Mouse (Mus musculus): ENCODE measurements at regions not wholly inside any gene's neighbourhood (a gene's known extent, or its start where the extent isn't known, plus 50 kb on each side); places are given as distances from the start of the nearest gene placed in this dataset.

- Histone ChIP-seq H3K27me3 (ENCODE audit: control insufficient read depth, insufficient read depth, low read length) (no peaks in the 10 kb centered on the region), H3K4me2 (replicated peaks; ENCODE audit: low read depth, low read length) (no peak overlapping the region), H3K9ac (replicated peaks; ENCODE audit: low read depth, low read length) (no peak overlapping the region), H3K36me3 (ENCODE audit: control insufficient read depth, insufficient read depth, low read length) (no peaks in the 10 kb centered on the region), H3K4me3 (ENCODE audit: low read depth, low read length) (no peak overlapping the region), H3K27ac (ENCODE audit: low read length) (no peak overlapping the region), H3K9me3 (ENCODE audit: control insufficient read depth, low read depth, low read length) (no peaks in the 10 kb centered on the region), H3K4me1 (ENCODE audit: control insufficient read depth, insufficient read depth, low read length) (no peaks in the 10 kb centered on the region)
- no peak for ATAC-seq (ENCODE audit: insufficient number of reproducible peaks, insufficient read depth, low FRiP score, low read depth)
- 69% methylated on average over 8 of the region's 8 CpGs for WGBS
These were observed 194.5 kb upstream of the Tox3 start for GRCm38 (mm10) chr8:90542619-90543018.

GRCm38 (mm10) chr8:90536196-90536640 is 188.1 kb upstream of the Tox3 start:
- no peaks in the 10 kb centered on the region for H3K4me1 ChIP-seq (ENCODE audit: control insufficient read depth, insufficient read depth, low read length)
- H3K9me3 ChIP-seq (ENCODE audit: control insufficient read depth, low read depth, low read length), result no peaks in the 10 kb centered on the region
- H3K27ac ChIP-seq (ENCODE audit: low read length), result no peak overlapping the region
- H3K4me2 ChIP-seq (replicated peaks; ENCODE audit: low read depth, low read length), result no peak overlapping the region
- H3K36me3 ChIP-seq (ENCODE audit: control insufficient read depth, insufficient read depth, low read length), result no peaks in the 10 kb centered on the region
- no peaks in the 10 kb centered on the region for H3K27me3 ChIP-seq (ENCODE audit: control insufficient read depth, insufficient read depth, low read length)
- no peak overlapping the region for H3K9ac ChIP-seq (replicated peaks; ENCODE audit: low read depth, low read length)
- 87% methylated on average over 4 of the region's 4 CpGs for WGBS
- ATAC-seq (ENCODE audit: insufficient number of reproducible peaks, insufficient read depth, low FRiP score, low read depth), result no peak
- H3K4me3 ChIP-seq (ENCODE audit: low read depth, low read length), result no peak overlapping the region

- Histone ChIP-seq H3K9me3 (ENCODE audit: control insufficient read depth, low read depth, low read length) (no peaks in the 10 kb centered on the region), H3K27me3 (ENCODE audit: control insufficient read depth, insufficient read depth, low read length) (no peaks in the 10 kb centered on the region), H3K27ac (ENCODE audit: low read length) (no peak overlapping the region), H3K4me1 (ENCODE audit: control insufficient read depth, insufficient read depth, low read length) (no peaks in the 10 kb centered on the region), H3K9ac (replicated peaks; ENCODE audit: low read depth, low read length) (no peak overlapping the region), H3K4me2 (replicated peaks; ENCODE audit: low read depth, low read length) (no peak overlapping the region), H3K36me3 (ENCODE audit: control insufficient read depth, insufficient read depth, low read length) (no peaks in the 10 kb centered on the region), H3K4me3 (ENCODE audit: low read depth, low read length) (no peak overlapping the region)
- ATAC-seq (ENCODE audit: insufficient number of reproducible peaks, insufficient read depth, low FRiP score, low read depth), result no peak
- 66% methylated on average over 8 of the region's 8 CpGs for WGBS
These were observed 187.5 kb upstream of the Tox3 start for GRCm38 (mm10) chr8:90535515-90536156.

- Histone ChIP-seq H3K9me3 (ENCODE audit: control insufficient read depth, low read depth, low read length) (no peaks in the 10 kb centered on the region), H3K36me3 (ENCODE audit: control insufficient read depth, insufficient read depth, low read length) (no peaks in the 10 kb centered on the region), H3K27ac (ENCODE audit: low read length) (no peak overlapping the region), H3K27me3 (ENCODE audit: control insufficient read depth, insufficient read depth, low read length) (no peaks in the 10 kb centered on the region), H3K4me1 (ENCODE audit: control insufficient read depth, insufficient read depth, low read length) (no peaks in the 10 kb centered on the region), H3K4me3 (ENCODE audit: low read depth, low read length) (no peak overlapping the region), H3K9ac (replicated peaks; ENCODE audit: low read depth, low read length) (no peak overlapping the region), H3K4me2 (replicated peaks; ENCODE audit: low read depth, low read length) (no peak overlapping the region)
- WGBS, result 59% methylated on average over 8 of the region's 8 CpGs
- no peak for ATAC-seq (ENCODE audit: insufficient number of reproducible peaks, insufficient read depth, low FRiP score, low read depth)
These were observed 173.2 kb upstream of the Tox3 start for GRCm38 (mm10) chr8:90521393-90521792.

GRCm38 (mm10) chr8:90520186-90520585 is 172.0 kb upstream of the Tox3 start:
- Histone ChIP-seq H3K27ac (ENCODE audit: low read length) (no peak overlapping the region), H3K4me2 (replicated peaks; ENCODE audit: low read depth, low read length) (no peak overlapping the region), H3K36me3 (ENCODE audit: control insufficient read depth, insufficient read depth, low read length) (no peaks in the 10 kb centered on the region), H3K27me3 (ENCODE audit: control insufficient read depth, insufficient read depth, low read length) (no peaks in the 10 kb centered on the region), H3K4me1 (ENCODE audit: control insufficient read depth, insufficient read depth, low read length) (no peaks in the 10 kb centered on the region), H3K9ac (replicated peaks; ENCODE audit: low read depth, low read length) (no peak overlapping the region), H3K9me3 (ENCODE audit: control insufficient read depth, low read depth, low read length) (no peaks in the 10 kb centered on the region), H3K4me3 (ENCODE audit: low read depth, low read length) (no peak overlapping the region)
- 43% methylated on average over 4 of the region's 4 CpGs for WGBS
- no peak for ATAC-seq (ENCODE audit: insufficient number of reproducible peaks, insufficient read depth, low FRiP score, low read depth)

- no peak for ATAC-seq (ENCODE audit: insufficient number of reproducible peaks, insufficient read depth, low FRiP score, low read depth)
- Histone ChIP-seq H3K36me3 (ENCODE audit: control insufficient read depth, insufficient read depth, low read length) (no peaks in the 10 kb centered on the region), H3K4me2 (replicated peaks; ENCODE audit: low read depth, low read length) (no peak overlapping the region), H3K27me3 (ENCODE audit: control insufficient read depth, insufficient read depth, low read length) (no peaks in the 10 kb centered on the region), H3K27ac (ENCODE audit: low read length) (no peak overlapping the region), H3K4me1 (ENCODE audit: control insufficient read depth, insufficient read depth, low read length) (no peaks in the 10 kb centered on the region), H3K9me3 (ENCODE audit: control insufficient read depth, low read depth, low read length) (no peaks in the 10 kb centered on the region), H3K4me3 (ENCODE audit: low read depth, low read length) (no peak overlapping the region), H3K9ac (replicated peaks; ENCODE audit: low read depth, low read length) (no peak overlapping the region)
- 78% methylated on average over 6 of the region's 6 CpGs for WGBS
These were observed 171.4 kb upstream of the Tox3 start for GRCm38 (mm10) chr8:90519567-90519966.

- 77% methylated on average over 3 of the region's 3 CpGs for WGBS
- no peak overlapping the region for H3K4me3 ChIP-seq (ENCODE audit: low read depth, low read length)
- no peaks in the 10 kb centered on the region for H3K4me1 ChIP-seq (ENCODE audit: control insufficient read depth, insufficient read depth, low read length)
- H3K4me2 ChIP-seq (replicated peaks; ENCODE audit: low read depth, low read length), result no peak overlapping the region
- no peak overlapping the region for H3K27ac ChIP-seq (ENCODE audit: low read length)
- H3K36me3 ChIP-seq (ENCODE audit: control insufficient read depth, insufficient read depth, low read length), result no peaks in the 10 kb centered on the region
- H3K9ac ChIP-seq (replicated peaks; ENCODE audit: low read depth, low read length), result no peak overlapping the region
- H3K9me3 ChIP-seq (ENCODE audit: control insufficient read depth, low read depth, low read length), result no peaks in the 10 kb centered on the region
- ATAC-seq (ENCODE audit: insufficient number of reproducible peaks, insufficient read depth, low FRiP score, low read depth), result no peak
- H3K27me3 ChIP-seq (ENCODE audit: control insufficient read depth, insufficient read depth, low read length), result no peaks in the 10 kb centered on the region
These were observed 166.0 kb upstream of the Tox3 start for GRCm38 (mm10) chr8:90514191-90514590.

- H3K27ac ChIP-seq (ENCODE audit: low read length), result no peak overlapping the region
- H3K9ac ChIP-seq (replicated peaks; ENCODE audit: low read depth, low read length), result no peak overlapping the region
- H3K9me3 ChIP-seq (ENCODE audit: control insufficient read depth, low read depth, low read length), result no peaks in the 10 kb centered on the region
- WGBS, result 88% methylated on average over 4 of the region's 4 CpGs
- H3K4me1 ChIP-seq (ENCODE audit: control insufficient read depth, insufficient read depth, low read length), result no peaks in the 10 kb centered on the region
- no peak overlapping the region for H3K4me2 ChIP-seq (replicated peaks; ENCODE audit: low read depth, low read length)
- ATAC-seq (ENCODE audit: insufficient number of reproducible peaks, insufficient read depth, low FRiP score, low read depth), result no peak
- H3K36me3 ChIP-seq (ENCODE audit: control insufficient read depth, insufficient read depth, low read length), result no peaks in the 10 kb centered on the region
- H3K27me3 ChIP-seq (ENCODE audit: control insufficient read depth, insufficient read depth, low read length), result no peaks in the 10 kb centered on the region
- H3K4me3 ChIP-seq (ENCODE audit: low read depth, low read length), result no peak overlapping the region
These were observed 165.5 kb upstream of the Tox3 start for GRCm38 (mm10) chr8:90513601-90514000.

- Histone ChIP-seq H3K4me1 (ENCODE audit: control insufficient read depth, insufficient read depth, low read length) (no peaks in the 10 kb centered on the region), H3K4me3 (ENCODE audit: low read depth, low read length) (no peak overlapping the region), H3K9ac (replicated peaks; ENCODE audit: low read depth, low read length) (no peak overlapping the region), H3K27ac (ENCODE audit: low read length) (no peak overlapping the region), H3K36me3 (ENCODE audit: control insufficient read depth, insufficient read depth, low read length) (no peaks in the 10 kb centered on the region), H3K4me2 (replicated peaks; ENCODE audit: low read depth, low read length) (no peak overlapping the region), H3K9me3 (ENCODE audit: control insufficient read depth, low read depth, low read length) (no peaks in the 10 kb centered on the region), H3K27me3 (ENCODE audit: control insufficient read depth, insufficient read depth, low read length) (no peaks in the 10 kb centered on the region)
- ATAC-seq (ENCODE audit: insufficient number of reproducible peaks, insufficient read depth, low FRiP score, low read depth), result no peak
- WGBS, result 56% methylated on average over 8 of the region's 8 CpGs
These were observed 165.0 kb upstream of the Tox3 start for GRCm38 (mm10) chr8:90513102-90513501.
